Mouse (Mus musculus): ENCODE results near the gene Tmem260. TPM values are rescaled to one million over a fixed set of nuclear protein-coding genes. Genes with fewer than 3 reads are reported as not detected.
"Not testable (repeated sequence)": the region's sequence is repeated elsewhere in the genome, so short reads cannot be mapped to it uniquely, and the experiment has no call there.

Tmem260 gene
- polyA plus RNA-seq, 1 experiment from 2014 or later, result 14.6 TPM

- Histone ChIP-seq H3K4me1 (ENCODE audit: control insufficient read depth, insufficient read depth, low read length) (0 out of 2 replicates have a peak, but pooled peaks cover 3% of the 10 kb centered on the region), H3K9me3 (ENCODE audit: control insufficient read depth, low read length) (no peaks in the 10 kb centered on the region), H3K4me3 (ENCODE audit: low read length) (no peak overlapping the region), H3K27ac (ENCODE audit: low read length) (no peak overlapping the region), H3K9ac (ENCODE audit: low read depth, low read length) (no peak overlapping the region), H3K36me3 (ENCODE audit: control insufficient read depth, insufficient read depth, low read length) (0 out of 2 replicates have a peak, but pooled peaks cover 2% of the 10 kb centered on the region), H3K4me2 (ENCODE audit: low read depth, low read length) (no peak overlapping the region), H3K27me3 (replicated peaks; ENCODE audit: control insufficient read depth, insufficient read depth, low read length) (no peaks in the 10 kb centered on the region)
- WGBS, result 75% methylated on average over 9 of the region's 9 CpGs
- ATAC-seq, result no peak
Observed at GRCm38 (mm10) chr14:48472179-48472578, 26.3 kb downstream of the Tmem260 start.

- Histone ChIP-seq H3K27ac (ENCODE audit: low read length) (no peak overlapping the region), H3K4me1 (ENCODE audit: control insufficient read depth, insufficient read depth, low read length) (0 out of 2 replicates have a peak, but pooled peaks cover 3% of the 10 kb centered on the region), H3K4me3 (ENCODE audit: low read length) (no peak overlapping the region), H3K9ac (ENCODE audit: low read depth, low read length) (no peak overlapping the region), H3K9me3 (ENCODE audit: control insufficient read depth, low read length) (no peaks in the 10 kb centered on the region), H3K36me3 (ENCODE audit: control insufficient read depth, insufficient read depth, low read length) (0 out of 2 replicates have a peak, but pooled peaks cover 2% of the 10 kb centered on the region), H3K4me2 (ENCODE audit: low read depth, low read length) (no peak overlapping the region), H3K27me3 (replicated peaks; ENCODE audit: control insufficient read depth, insufficient read depth, low read length) (no peaks in the 10 kb centered on the region)
- no peak for ATAC-seq
- 30% methylated on average over 1 of the region's 1 CpGs for WGBS
Observed at GRCm38 (mm10) chr14:48475370-48475769, 29.4 kb downstream of the Tmem260 start.

GRCm38 (mm10) chr14:48475834-48476233, 29.9 kb downstream of the Tmem260 start:
- not testable (repeated sequence) for ATAC-seq; H3K4me2 ChIP-seq (ENCODE audit: low read depth, low read length); H3K4me3 ChIP-seq (ENCODE audit: low read length); H3K9me3 ChIP-seq (ENCODE audit: control insufficient read depth, low read length); H3K36me3 ChIP-seq (ENCODE audit: control insufficient read depth, insufficient read depth, low read length); H3K9ac ChIP-seq (ENCODE audit: low read depth, low read length); H3K4me1 ChIP-seq (ENCODE audit: control insufficient read depth, insufficient read depth, low read length); H3K27me3 ChIP-seq (replicated peaks; ENCODE audit: control insufficient read depth, insufficient read depth, low read length)
- 0 out of 2 replicates have a peak overlapping the region, but pooled peaks have one; percentile 29 for H3K27ac ChIP-seq (ENCODE audit: low read length)
- WGBS, result 39% methylated on average over 3 of the region's 3 CpGs

- WGBS, result 21% methylated on average over 8 of the region's 8 CpGs
Observed at GRCm38 (mm10) chr14:48476278-48476677, 30.4 kb downstream of the Tmem260 start.

GRCm38 (mm10) chr14:48481591-48481990, 35.7 kb downstream of the Tmem260 start:
- Histone ChIP-seq H3K27ac (ENCODE audit: low read length) (no peak overlapping the region), H3K9ac (ENCODE audit: low read depth, low read length) (no peak overlapping the region), H3K9me3 (ENCODE audit: control insufficient read depth, low read length) (no peaks in the 10 kb centered on the region), H3K4me1 (ENCODE audit: control insufficient read depth, insufficient read depth, low read length) (no peaks in the 10 kb centered on the region), H3K36me3 (ENCODE audit: control insufficient read depth, insufficient read depth, low read length) (0 out of 2 replicates have a peak, but pooled peaks cover 1% of the 10 kb centered on the region), H3K4me2 (ENCODE audit: low read depth, low read length) (no peak overlapping the region), H3K27me3 (replicated peaks; ENCODE audit: control insufficient read depth, insufficient read depth, low read length) (no peaks in the 10 kb centered on the region), H3K4me3 (ENCODE audit: low read length) (no peak overlapping the region)
- no peak for ATAC-seq
- WGBS, result 56% methylated on average over 7 of the region's 7 CpGs

More at GRCm38 (mm10) chr14:48476278-48476677, 30.4 kb downstream of the Tmem260 start:
- no peaks in the 10 kb centered on the region for H3K27me3 ChIP-seq (replicated peaks; ENCODE audit: control insufficient read depth, insufficient read depth, low read length)
- H3K4me2 ChIP-seq (ENCODE audit: low read depth, low read length), result no peak overlapping the region
- H3K27ac ChIP-seq (ENCODE audit: low read length), result 0 out of 2 replicates have a peak overlapping the region, but pooled peaks have one; percentile 29
- H3K36me3 ChIP-seq (ENCODE audit: control insufficient read depth, insufficient read depth, low read length), result no peaks in the 10 kb centered on the region
- no peak overlapping the region for H3K9ac ChIP-seq (ENCODE audit: low read depth, low read length)
- 0 out of 2 replicates have a peak, but pooled peaks cover 3% of the 10 kb centered on the region for H3K4me1 ChIP-seq (ENCODE audit: control insufficient read depth, insufficient read depth, low read length)
- H3K9me3 ChIP-seq (ENCODE audit: control insufficient read depth, low read length), result no peaks in the 10 kb centered on the region
- no peak overlapping the region for H3K4me3 ChIP-seq (ENCODE audit: low read length)
- 0 out of 2 replicates have a peak, but pooled peaks have one; percentile 42 for ATAC-seq

GRCm38 (mm10) chr14:48482762-48483161, 36.8 kb downstream of the Tmem260 start:
- ATAC-seq, result no peak
- no peak overlapping the region for H3K9ac ChIP-seq (ENCODE audit: low read depth, low read length)
- H3K27ac ChIP-seq (ENCODE audit: low read length), result no peak overlapping the region
- H3K4me3 ChIP-seq (ENCODE audit: low read length), result no peak overlapping the region
- WGBS, result 78% methylated on average over 6 of the region's 6 CpGs
- H3K9me3 ChIP-seq (ENCODE audit: control insufficient read depth, low read length), result no peaks in the 10 kb centered on the region
- no peaks in the 10 kb centered on the region for H3K4me1 ChIP-seq (ENCODE audit: control insufficient read depth, insufficient read depth, low read length)
- H3K36me3 ChIP-seq (ENCODE audit: control insufficient read depth, insufficient read depth, low read length), result 0 out of 2 replicates have a peak, but pooled peaks cover 4% of the 10 kb centered on the region
- no peak overlapping the region for H3K4me2 ChIP-seq (ENCODE audit: low read depth, low read length)
- no peaks in the 10 kb centered on the region for H3K27me3 ChIP-seq (replicated peaks; ENCODE audit: control insufficient read depth, insufficient read depth, low read length)

- Histone ChIP-seq H3K9me3 (ENCODE audit: control insufficient read depth, low read length) (no peaks in the 10 kb centered on the region), H3K4me1 (ENCODE audit: control insufficient read depth, insufficient read depth, low read length) (no peaks in the 10 kb centered on the region), H3K4me3 (ENCODE audit: low read length) (no peak overlapping the region), H3K27ac (ENCODE audit: low read length) (no peak overlapping the region), H3K9ac (ENCODE audit: low read depth, low read length) (no peak overlapping the region), H3K36me3 (ENCODE audit: control insufficient read depth, insufficient read depth, low read length) (no peaks in the 10 kb centered on the region), H3K27me3 (replicated peaks; ENCODE audit: control insufficient read depth, insufficient read depth, low read length) (no peaks in the 10 kb centered on the region), H3K4me2 (ENCODE audit: low read depth, low read length) (no peak overlapping the region)
- WGBS, result 33% methylated on average over 4 of the region's 4 CpGs
- no peak; the same call in 1 of the 2 replicates for ATAC-seq
Observed at GRCm38 (mm10) chr14:48493896-48494295, 48.0 kb downstream of the Tmem260 start.

- WGBS, result 87% methylated on average over 7 of the region's 7 CpGs
- Histone ChIP-seq H3K27me3 (replicated peaks; ENCODE audit: control insufficient read depth, insufficient read depth, low read length) (no peaks in the 10 kb centered on the region), H3K27ac (ENCODE audit: low read length) (no peak overlapping the region), H3K9me3 (ENCODE audit: control insufficient read depth, low read length) (no peaks in the 10 kb centered on the region), H3K9ac (ENCODE audit: low read depth, low read length) (no peak overlapping the region), H3K4me2 (ENCODE audit: low read depth, low read length) (no peak overlapping the region), H3K4me3 (ENCODE audit: low read length) (no peak overlapping the region), H3K4me1 (ENCODE audit: control insufficient read depth, insufficient read depth, low read length) (no peaks in the 10 kb centered on the region), H3K36me3 (ENCODE audit: control insufficient read depth, insufficient read depth, low read length) (no peaks in the 10 kb centered on the region; the same call in 1 of the 2 replicates)
- ATAC-seq, result no peak
Observed at GRCm38 (mm10) chr14:48502573-48502972, 56.6 kb downstream of the Tmem260 start.

GRCm38 (mm10) chr14:48503691-48504565, 58.0 kb downstream of the Tmem260 start:
- Histone ChIP-seq H3K9ac (ENCODE audit: low read depth, low read length) (no peak overlapping the region), H3K9me3 (ENCODE audit: control insufficient read depth, low read length) (no peaks in the 10 kb centered on the region), H3K27ac (ENCODE audit: low read length) (no peak overlapping the region), H3K4me3 (ENCODE audit: low read length) (no peak overlapping the region), H3K4me2 (ENCODE audit: low read depth, low read length) (no peak overlapping the region), H3K36me3 (ENCODE audit: control insufficient read depth, insufficient read depth, low read length) (peaks cover under 1% of the 10 kb centered on the region; the same call in 1 of the 2 replicates), H3K27me3 (replicated peaks; ENCODE audit: control insufficient read depth, insufficient read depth, low read length) (no peaks in the 10 kb centered on the region), H3K4me1 (ENCODE audit: control insufficient read depth, insufficient read depth, low read length) (no peaks in the 10 kb centered on the region)
- 53% methylated on average over 18 of the region's 18 CpGs for WGBS
- no peak for ATAC-seq

Measured in intestine, embryonic 16.5 days (tissue).